In genomic region chr13:54199000-54199399, GRCm38 (mm10) we compare ENCODE assay signal across 24 mouse cellular contexts. TPM values are rescaled to one million over a fixed set of nuclear protein-coding genes. Genes with fewer than 3 reads are reported as not detected.
DNase-seq lines count a peak whose midpoint lies in the region; ATAC-seq and TF ChIP-seq lines count a peak whose summit lies in the region.
"Had no signal": no experiment of that assay in that cellular context is flagged by ENCODE, and none has a peak within 500 bp of the region (broad histone marks: within the 10 kb centered on the region; RNA-seq: fewer than 3 reads in every experiment).

No protein-coding gene starts in this region.

- WGBS in hindbrain, embryonic 16.5 days: 42% methylated on average over 9 of the region's 9 CpGs
- WGBS in hindbrain, embryonic 10.5 days: 58% methylated on average over 9 of the region's 9 CpGs
- 58% methylated on average over 9 of the region's 9 CpGs for WGBS in limb, embryonic 10.5 days

- H3K9me3 ChIP-seq in hindbrain, embryonic 16.5 days (ENCODE audit: control insufficient read depth, low read length): no peaks in the 10 kb centered on the region
- no peaks in the 10 kb centered on the region for H3K9me3 ChIP-seq in hindbrain, embryonic 10.5 days
- no peaks in the 10 kb centered on the region for H3K9me3 ChIP-seq in ES-E14 (ENCODE audit: control insufficient read depth, insufficient read depth, low read depth, low read length)
- H3K9me3 ChIP-seq in limb, embryonic 10.5 days (replicated peaks): no peaks in the 10 kb centered on the region
- H3K9me3 ChIP-seq: embryonic facial prominence, embryonic 12.5 days; forebrain, embryonic 15.5 days; heart, embryonic 15.5 days; hindbrain, embryonic 15.5 days had no signal

- H3K27me3 ChIP-seq in hindbrain, embryonic 16.5 days (replicated peaks; ENCODE audit: control insufficient read depth, insufficient read depth, low read length): no peaks in the 10 kb centered on the region
- H3K27me3 ChIP-seq in hindbrain, embryonic 10.5 days (ENCODE audit: insufficient read depth, poor library complexity, severe bottlenecking): peaks cover 4% of the 10 kb centered on the region
- H3K27me3 ChIP-seq in limb, embryonic 10.5 days (ENCODE audit: low read depth, poor library complexity, severe bottlenecking): peaks cover 11% of the 10 kb centered on the region; the same call in 1 of the 2 replicates
- H3K27me3 ChIP-seq: forebrain, embryonic 15.5 days; hindbrain, embryonic 15.5 days had no signal

- no peak overlapping the region for H3K4me2 ChIP-seq in hindbrain, embryonic 16.5 days (ENCODE audit: low read length)
- H3K4me2 ChIP-seq: embryonic facial prominence, embryonic 12.5 days; forebrain, embryonic 15.5 days; heart, embryonic 11.5 days; heart, embryonic 15.5 days; hindbrain, embryonic 15.5 days had no signal

- H3K9ac ChIP-seq in hindbrain, embryonic 16.5 days (ENCODE audit: low read depth, low read length): no peak overlapping the region
- no peak overlapping the region for H3K9ac ChIP-seq in ES-E14 (ENCODE audit: insufficient read depth, low read depth, low read length, poor library complexity, severe bottlenecking)
- H3K9ac ChIP-seq: embryonic facial prominence, embryonic 12.5 days; forebrain, embryonic 15.5 days; heart, embryonic 15.5 days; hindbrain, embryonic 15.5 days had no signal

- in situ Hi-C loops in ES-E14 (cut with MboI; ENCODE audit: low sequenced_read_pairs in 2 of 2, unreplicated experiment in 2 of 2): no loop called here

- H3K27ac ChIP-seq in hindbrain, embryonic 16.5 days (ENCODE audit: low read depth, low read length): no peak overlapping the region
- H3K27ac ChIP-seq in hindbrain, embryonic 10.5 days: no peak overlapping the region
- H3K27ac ChIP-seq in ES-E14 (ENCODE audit: insufficient read depth, low read depth, low read length, poor library complexity, severe bottlenecking): no peak overlapping the region
- H3K27ac ChIP-seq in limb, embryonic 10.5 days: no peak overlapping the region
- H3K27ac ChIP-seq: embryonic facial prominence, embryonic 12.5 days; forebrain, embryonic 15.5 days; heart, embryonic 15.5 days had no signal

- DNase-seq in hindbrain, embryonic 10.5 days (ENCODE audit: low spot score): no peak
- DNase-seq in ES-E14 (ENCODE audit: low read depth, low spot score) (peak; percentile 33), ZHBTc4 (ENCODE audit: low read depth, low spot score) (peak; percentile 86)
- no peak for DNase-seq in limb, embryonic 10.5 days (ENCODE audit: low spot score)
- DNase-seq: adrenal gland, adult 8-10 months; adrenal gland, postnatal 36 days; cerebellum, adult 11 months; cerebellum, adult 8-10 months; cerebellum, postnatal 14 days; embryo, embryonic 11 days; gastrocnemius, postnatal 36 days; heart, adult 18-20 months; heart, postnatal 14 days; kidney, adult 11 months had no signal

- H3K36me3 ChIP-seq in hindbrain, embryonic 16.5 days (ENCODE audit: control insufficient read depth, insufficient read depth, low read length): no peaks in the 10 kb centered on the region
- H3K36me3 ChIP-seq in hindbrain, embryonic 10.5 days: no peaks in the 10 kb centered on the region
- H3K36me3 ChIP-seq in ES-E14 (ENCODE audit: control insufficient read depth, insufficient read depth, low read length, poor library complexity, severe bottlenecking): no peaks in the 10 kb centered on the region
- H3K36me3 ChIP-seq in limb, embryonic 10.5 days: no peaks in the 10 kb centered on the region
- H3K36me3 ChIP-seq: embryonic facial prominence, embryonic 12.5 days; forebrain, embryonic 15.5 days; heart, embryonic 15.5 days; hindbrain, embryonic 15.5 days had no signal

- H3K4me3 ChIP-seq in hindbrain, embryonic 16.5 days (ENCODE audit: low read length): no peak overlapping the region
- no peak overlapping the region for H3K4me3 ChIP-seq in hindbrain, embryonic 10.5 days
- H3K4me3 ChIP-seq in ES-E14 (ENCODE audit: insufficient read depth in 1 of 2, low read depth in 1 of 2, low read length in 2 of 2, poor library complexity in 1 of 2, severe bottlenecking in 1 of 2): no peak overlapping the region
- no peak overlapping the region for H3K4me3 ChIP-seq in limb, embryonic 10.5 days
- H3K4me3 ChIP-seq: embryonic facial prominence, embryonic 12.5 days; forebrain, embryonic 15.5 days; heart, embryonic 15.5 days; hindbrain, embryonic 15.5 days had no signal

- no peaks in the 10 kb centered on the region for H3K4me1 ChIP-seq in hindbrain, embryonic 16.5 days (ENCODE audit: control insufficient read depth, insufficient read depth, low read depth, low read length)
- 0 out of 2 replicates have a peak, but pooled peaks cover 8% of the 10 kb centered on the region for H3K4me1 ChIP-seq in hindbrain, embryonic 10.5 days (replicated peaks)
- H3K4me1 ChIP-seq in ES-E14 (ENCODE audit: control insufficient read depth in 2 of 2, insufficient read depth in 2 of 2, low read length in 2 of 2, poor library complexity in 1 of 2): no peaks in the 10 kb centered on the region; a peak in 1 of 4 replicates
- H3K4me1 ChIP-seq in limb, embryonic 10.5 days: no peaks in the 10 kb centered on the region; the same call in 1 of the 2 replicates
- H3K4me1 ChIP-seq: embryonic facial prominence, embryonic 12.5 days; forebrain, embryonic 15.5 days; hindbrain, embryonic 15.5 days had no signal

- ATAC-seq in hindbrain, embryonic 16.5 days: peak; percentile 60; the same call in 1 of the 2 replicates
- ATAC-seq in CD4-positive, CD25-positive, alpha-beta regulatory T cell, adult 4 months: no peak
- ATAC-seq: forebrain, embryonic 15.5 days; Patski had no signal

TF ChIP-seq in ES-E14, 5 proteins besides CTCF, POLR2A, EP300 and RAD21:
- TF ChIP-seq ZC3H11A (IDR thresholded peaks at IDR 0.05; ENCODE audit: borderline replicate concordance, low read depth, low read length): no peak
TF ChIP-seq in ES-E14: peak in this region for 0.

RNA-seq across cellular contexts. Expression of gene Hrh2, which starts 7.1 kb away (rescaled TPM):
- polyA plus RNA-seq in hindbrain, embryonic 16.5 days (2015; fragmentation: Nextera tagmentation; extraction: Ambion mirVana): 1.1 TPM in 2 replicates
- 0.07 and 0.09 TPM in 2 replicates for polyA plus RNA-seq in hindbrain, embryonic 10.5 days (2016; fragmentation: Nextera tagmentation; extraction: Ambion mirVana)
- total RNA-seq in ES-E14 (2012; rRNA removed): 0.62 and 0.79 TPM in 2 replicates
- 10 to 100 TPM; 11.0 to 12.6 TPM for polyA plus RNA-seq in CD4-positive, CD25-positive, alpha-beta regulatory T cell, adult 4 months (2017; shearing (Covaris generic))
- 0.05 TPM in 1 of 2 replicates, not detected in the other for polyA plus RNA-seq in limb, embryonic 10.5 days (2016; fragmentation: Nextera tagmentation; extraction: Ambion mirVana)
- total RNA-seq: MEL had no signal
- polyA plus RNA-seq: forebrain, embryonic 11.5 days; Patski had no signal

Comparison
In these comparisons a context has a peak if more than half of its experiments do, and no peak if none do; other contexts are left out.
1. DNase-seq: peak in ES-E14 (single experiment) and ZHBTc4 (single experiment); none in hindbrain, embryonic 10.5 days (single experiment) and limb, embryonic 10.5 days (single experiment).